Mouse (Mus musculus) forebrain, embryonic 14.5 days (tissue): ENCODE data around the gene Drd3. TPM values are rescaled to one million over a fixed set of nuclear protein-coding genes. Genes with fewer than 3 reads are reported as not detected.

Experiments used
- ATAC-seq: fragments of 200-750 bp; cut with Nextera tagmentation; 2 replicates; pipeline ENCODE4 v1.8.0; 2017; ENCODE audit warnings: mild to moderate bottlenecking, moderate library complexity
- DNase-seq: peaks from one replicate; pipeline ENCODE4 v3.0.0-alpha.2; 2015; ENCODE audit warnings: low spot score
- H3K27ac ChIP-seq: fragments of 300-500 bp; sonication (generic); 2 replicates; pipeline ENCODE4 v1.5.1; 2014; ENCODE audit warnings: low read depth, mild to moderate bottlenecking, control low read depth, low read length, moderate library complexity
- H3K27me3 ChIP-seq: fragments of 300-500 bp; sonication (generic); replicated peaks from 2 replicates; pipeline ENCODE4 v1.6.1; 2014; ENCODE audit warnings: low read length, control low read depth, mixed read lengths; ENCODE audit not compliant: control insufficient read depth, insufficient read depth
- H3K36me3 ChIP-seq: fragments of 300-500 bp; sonication (generic); 2 replicates; pipeline ENCODE4 v1.6.1; 2014; ENCODE audit warnings: low read length, control low read depth; ENCODE audit not compliant: control insufficient read depth, insufficient read depth
- H3K4me1 ChIP-seq: fragments of 300-500 bp; sonication (generic); 2 replicates; pipeline ENCODE4 v1.6.1; 2014; ENCODE audit warnings: antibody characterized with exemption, low read length, control low read depth; ENCODE audit not compliant: control insufficient read depth, insufficient read depth
- H3K4me2 ChIP-seq: fragments of 300-500 bp; sonication (generic); 2 replicates; pipeline ENCODE4 v1.6.1; 2014; ENCODE audit warnings: mild to moderate bottlenecking, control low read depth, low read length
- H3K4me3 ChIP-seq: fragments of 300-500 bp; sonication (generic); 2 replicates; pipeline ENCODE4 v1.5.1; 2014; ENCODE audit warnings: low read depth, low read length, control low read depth
- H3K9ac ChIP-seq: fragments of 300-500 bp; sonication (generic); 2 replicates; pipeline ENCODE4 v1.6.1; 2014; ENCODE audit warnings: mild to moderate bottlenecking, low read length, control low read depth, moderate library complexity
- H3K9me3 ChIP-seq: fragments of 300-500 bp; sonication (generic); replicated peaks from 2 replicates; pipeline ENCODE4 v1.6.1; 2016; ENCODE audit warnings: low read length, control low read depth, mixed read lengths; ENCODE audit not compliant: control insufficient read depth
- WGBS: fragments of 180-500 bp; shearing (Covaris S2); extraction: QIAGEN DNeasy Blood & Tissue Kit; methylation state at CpG from one replicate; pipeline ENCODE4 v1.1.7; 2014; 5-methylcytosine and 5-hydroxymethylcytosine counted together
- polyA plus RNA-seq: library from polyadenylated mRNA; unstranded; fragments of >200 nt; fragmentation: Nextera tagmentation; extraction: Ambion mirVana; gene quantifications from 2 replicates; pipeline ENCODE4 v1.2.1, GENCODE M21; 2014

Drd3 gene
- polyA plus RNA-seq, 1 experiment from 2014 or later: 0.13 TPM

DNA sequence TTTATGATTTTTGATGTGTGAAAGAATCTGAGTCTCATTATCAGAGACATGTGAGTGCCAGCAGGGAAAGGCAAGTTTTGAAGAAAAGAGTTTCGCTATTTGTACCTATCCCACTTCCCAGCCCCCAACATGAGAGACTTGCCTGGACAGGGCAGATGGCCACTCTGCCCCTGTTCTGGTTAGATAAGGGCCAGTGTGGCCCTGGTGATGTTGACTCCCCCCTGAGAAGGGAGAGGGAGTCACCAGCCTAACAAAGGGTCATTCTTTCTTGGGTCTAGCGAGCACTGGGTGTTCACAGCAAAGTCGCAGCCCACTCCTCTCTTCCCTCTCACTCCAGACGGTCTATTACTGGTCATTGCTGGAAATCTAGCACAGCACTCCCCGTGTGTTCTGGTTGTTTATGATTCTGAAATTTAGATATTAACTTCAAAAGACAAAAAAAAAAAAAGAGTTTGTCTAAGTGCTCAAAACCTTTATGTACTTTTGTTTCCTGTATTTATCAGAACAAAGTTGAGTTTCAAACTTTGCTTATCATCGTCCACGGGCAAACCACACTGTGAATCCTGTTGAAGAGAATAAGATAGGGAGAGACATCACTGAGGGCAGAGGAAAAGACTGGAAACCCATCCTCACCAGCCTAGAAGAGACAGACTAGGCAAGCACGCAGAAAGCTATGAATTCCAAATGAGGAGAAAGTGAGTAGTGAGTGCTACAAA lies 24.2 kb upstream of the Drd3 start:
- DNase-seq (no peak), ATAC-seq (no peak)
- Histone ChIP-seq H3K9me3 (no peaks in the 10 kb centered on the region), H3K27ac (no peak overlapping the region), H3K27me3 (no peaks in the 10 kb centered on the region), H3K9ac (no peak overlapping the region), H3K4me1 (no peaks in the 10 kb centered on the region), H3K4me3 (no peak overlapping the region), H3K4me2 (no peak overlapping the region), H3K36me3 (no peaks in the 10 kb centered on the region)
- WGBS: 87% methylated on average over 8 of the region's 8 CpGs

DNA sequence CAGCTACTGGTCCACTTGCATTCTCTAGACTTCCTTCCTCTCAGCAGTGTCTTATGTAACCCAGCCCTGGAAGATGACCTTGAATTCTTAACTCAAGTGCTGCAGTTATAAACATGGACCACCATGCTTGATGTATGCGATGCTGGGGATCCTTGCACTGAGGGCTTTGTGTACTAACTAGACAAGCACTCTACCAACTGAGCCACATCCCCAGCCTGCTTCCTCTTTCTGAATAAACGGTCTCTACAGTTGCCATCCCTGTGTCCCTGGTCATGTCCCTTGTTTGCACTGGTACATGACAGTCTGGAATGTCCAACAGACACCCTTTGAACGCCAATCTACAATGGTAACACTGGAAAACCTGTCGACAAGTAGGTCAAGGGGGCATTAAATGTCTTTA lies 23.5 kb upstream of the Drd3 start:
- H3K27me3 ChIP-seq: no peaks in the 10 kb centered on the region
- no peaks in the 10 kb centered on the region for H3K4me1 ChIP-seq
- no peaks in the 10 kb centered on the region for H3K9me3 ChIP-seq
- no peak overlapping the region for H3K9ac ChIP-seq
- no peak overlapping the region for H3K4me2 ChIP-seq
- WGBS: 90% methylated on average over 4 of the region's 4 CpGs
- no peak overlapping the region for H3K4me3 ChIP-seq
- DNase-seq (no peak), ATAC-seq (no peak)
- no peaks in the 10 kb centered on the region for H3K36me3 ChIP-seq
- no peak overlapping the region for H3K27ac ChIP-seq

DNA sequence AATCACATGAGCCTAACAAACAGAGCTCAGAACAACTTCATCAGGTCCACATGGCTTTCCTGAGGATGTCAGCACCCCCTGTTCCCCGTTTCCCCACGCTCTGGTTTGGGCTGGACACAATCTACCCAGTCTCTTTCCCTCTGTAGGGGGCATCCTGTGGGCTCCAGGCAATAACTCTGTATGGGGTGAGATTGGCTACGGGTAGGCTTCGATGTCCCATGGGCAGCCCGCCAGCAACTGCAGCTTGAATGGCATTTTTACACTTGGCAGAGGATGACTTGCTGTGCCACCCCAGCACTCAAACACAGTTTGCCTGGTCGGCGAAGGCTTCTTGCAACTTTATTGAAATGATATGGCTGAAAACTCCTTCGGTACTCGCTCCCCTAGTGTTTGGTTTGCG lies 21.3 kb upstream of the Drd3 start:
- H3K9ac ChIP-seq: no peak overlapping the region
- DNase-seq: peak; percentile 54
- H3K4me2 ChIP-seq: no peak overlapping the region
- no peak overlapping the region for H3K4me3 ChIP-seq
- no peaks in the 10 kb centered on the region for H3K27me3 ChIP-seq
- WGBS: 75% methylated on average over 10 of the region's 10 CpGs
- no peaks in the 10 kb centered on the region for H3K36me3 ChIP-seq
- no peak overlapping the region for H3K27ac ChIP-seq
- no peaks in the 10 kb centered on the region for H3K9me3 ChIP-seq
- H3K4me1 ChIP-seq: no peaks in the 10 kb centered on the region
- peak; percentile 60; the same call in 1 of the 2 replicates for ATAC-seq

DNA sequence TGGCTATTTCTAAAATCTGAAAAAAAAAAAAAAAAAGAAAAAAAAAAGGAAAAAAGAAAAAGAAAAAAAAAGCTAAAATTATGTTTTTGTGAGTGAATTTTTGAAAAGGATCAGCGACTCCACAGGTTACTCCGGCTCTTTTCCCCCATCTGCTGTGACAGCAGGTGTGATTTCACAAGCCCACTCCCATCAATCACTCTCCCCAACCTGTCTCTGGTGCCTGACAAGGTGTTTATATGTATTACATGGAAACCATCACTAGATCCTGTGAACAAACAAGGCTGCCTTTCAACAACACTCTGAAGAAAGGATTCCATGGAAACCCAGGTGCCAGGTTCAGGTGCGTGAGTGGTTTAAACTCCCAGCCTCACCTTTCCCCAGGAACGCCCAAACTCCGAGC lies 20.9 kb upstream of the Drd3 start:
- WGBS: 84% methylated on average over 5 of the region's 5 CpGs
- Histone ChIP-seq H3K4me1 (no peaks in the 10 kb centered on the region), H3K9ac (no peak overlapping the region), H3K27ac (no peak overlapping the region), H3K9me3 (no peaks in the 10 kb centered on the region), H3K4me2 (no peak overlapping the region), H3K27me3 (no peaks in the 10 kb centered on the region), H3K36me3 (no peaks in the 10 kb centered on the region), H3K4me3 (no peak overlapping the region)
- DNase-seq: no peak
- no peak for ATAC-seq

DNA sequence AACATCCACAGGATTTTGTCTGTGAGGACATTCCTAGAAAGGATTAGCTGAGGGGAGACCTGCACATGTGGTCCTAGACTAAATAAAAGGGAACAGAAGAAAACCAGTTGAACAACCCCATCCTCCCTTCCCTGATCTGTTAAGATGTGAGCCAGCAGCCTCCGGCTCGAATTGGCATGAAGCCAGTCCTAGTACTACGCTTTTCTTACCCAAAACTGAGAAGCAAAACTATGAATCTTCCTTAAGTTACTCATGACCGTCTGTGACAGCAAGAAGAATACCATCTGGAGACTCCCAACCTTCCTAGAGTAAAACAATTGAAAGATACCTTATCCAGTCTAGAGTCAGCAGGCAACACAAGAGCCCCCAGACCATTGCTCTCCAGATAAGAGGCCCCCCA lies 15.9 kb upstream of the Drd3 start:
- H3K4me2 ChIP-seq: no peak overlapping the region
- H3K27me3 ChIP-seq: no peaks in the 10 kb centered on the region
- DNase-seq (no peak), ATAC-seq (no peak)
- WGBS: 77% methylated on average over 4 of the region's 4 CpGs
- no peaks in the 10 kb centered on the region for H3K36me3 ChIP-seq
- no peak overlapping the region for H3K27ac ChIP-seq
- H3K4me3 ChIP-seq: no peak overlapping the region
- no peaks in the 10 kb centered on the region for H3K9me3 ChIP-seq
- no peaks in the 10 kb centered on the region for H3K4me1 ChIP-seq
- no peak overlapping the region for H3K9ac ChIP-seq

DNA sequence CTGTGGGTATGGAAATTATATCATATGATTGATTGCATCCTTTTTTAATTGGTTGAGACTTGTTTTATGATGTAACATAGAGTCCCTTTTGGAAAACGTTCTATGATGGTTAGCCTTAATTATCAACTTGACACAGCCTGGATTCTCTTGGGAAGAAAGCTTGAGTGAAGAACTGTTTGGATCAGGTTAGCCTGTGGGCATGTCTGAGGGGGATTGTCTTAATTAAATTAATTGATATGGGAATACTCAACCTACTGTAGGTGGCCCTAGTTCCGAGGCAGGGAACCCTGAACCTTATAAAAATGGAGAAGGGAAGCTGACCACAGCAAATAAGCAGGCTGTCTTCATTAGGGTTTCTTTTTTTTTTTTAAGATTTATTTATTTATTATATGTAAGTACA lies 12.9 kb upstream of the Drd3 start:
- Histone ChIP-seq H3K9me3 (no peaks in the 10 kb centered on the region), H3K27me3 (no peaks in the 10 kb centered on the region), H3K9ac (no peak overlapping the region), H3K4me2 (no peak overlapping the region), H3K4me3 (no peak overlapping the region), H3K4me1 (no peaks in the 10 kb centered on the region), H3K36me3 (no peaks in the 10 kb centered on the region), H3K27ac (no peak overlapping the region)
- DNase-seq: no peak
- ATAC-seq: no peak
- 72% methylated on average over 2 of the region's 2 CpGs for WGBS

DNA sequence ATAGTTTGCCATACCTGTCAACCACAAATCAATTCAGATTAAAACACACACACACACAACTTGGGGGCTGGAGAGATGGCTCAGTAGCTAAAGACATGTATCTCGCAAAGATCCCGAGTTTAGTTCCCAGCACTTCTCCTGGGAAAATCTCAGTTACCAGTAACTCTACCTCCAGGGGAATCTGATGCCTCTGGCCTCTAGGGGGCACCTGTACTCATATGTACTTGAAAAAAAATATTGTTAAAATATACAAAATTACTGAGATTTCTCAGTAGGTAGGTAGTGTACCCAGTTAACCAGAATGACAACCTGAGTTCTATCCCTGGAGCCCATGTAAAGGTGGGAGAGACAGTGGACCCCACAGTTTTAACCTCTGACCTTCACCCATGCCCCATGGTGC lies 5.4 kb upstream of the Drd3 start:
- Histone ChIP-seq H3K4me2 (no peak overlapping the region), H3K4me1 (no peaks in the 10 kb centered on the region), H3K27ac (no peak overlapping the region), H3K27me3 (no peaks in the 10 kb centered on the region), H3K9me3 (no peaks in the 10 kb centered on the region), H3K9ac (no peak overlapping the region), H3K4me3 (no peak overlapping the region), H3K36me3 (no peaks in the 10 kb centered on the region)
- WGBS: 93% methylated on average over 2 of the region's 2 CpGs
- no peak for ATAC-seq
- DNase-seq: no peak

DNA sequence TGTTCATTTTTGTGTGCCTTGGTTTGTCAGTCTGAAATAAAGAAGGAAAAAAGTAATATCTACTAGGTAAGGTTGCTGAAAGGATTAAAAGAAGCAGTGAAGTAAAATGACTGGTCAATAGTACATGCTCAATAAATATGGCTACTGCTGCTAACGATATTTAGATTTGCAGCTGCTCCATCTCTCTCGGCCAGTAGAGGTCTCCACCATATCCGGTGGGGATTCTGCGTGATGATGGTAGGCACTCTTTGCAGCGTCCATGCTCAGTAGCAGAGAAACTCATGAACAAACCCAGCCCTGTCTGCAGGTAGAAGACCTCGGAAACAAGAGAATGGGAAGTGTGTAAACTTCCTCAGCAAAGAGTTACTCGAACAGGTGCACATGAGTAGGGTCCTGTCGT lies 926 bp upstream of the Drd3 start:
- DNase-seq: no peak
- H3K9ac ChIP-seq: no peak overlapping the region
- 85% methylated on average over 8 of the region's 8 CpGs for WGBS

DNA sequence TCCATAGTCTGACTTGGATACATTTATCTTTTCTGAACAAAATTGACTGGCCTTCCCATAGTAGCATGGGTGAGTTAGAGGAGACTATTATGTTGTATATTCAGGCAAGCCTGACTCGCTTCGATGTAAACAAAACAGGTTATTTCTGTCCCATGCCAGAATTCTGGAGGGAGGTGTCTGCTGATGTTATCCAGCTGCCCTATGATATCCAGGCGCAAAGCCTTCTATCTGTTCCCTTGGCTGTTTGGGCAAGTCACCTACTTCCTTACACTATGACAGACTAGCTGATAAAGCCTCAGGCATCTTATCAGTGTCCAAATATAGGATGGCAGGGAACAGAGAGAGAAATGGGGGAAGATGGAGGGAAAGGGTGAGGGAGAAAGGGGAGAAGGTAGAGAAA lies 18.5 kb downstream of the Drd3 start:
- Histone ChIP-seq H3K9me3 (no peaks in the 10 kb centered on the region), H3K36me3 (no peaks in the 10 kb centered on the region), H3K9ac (no peak overlapping the region), H3K27ac (no peak overlapping the region), H3K4me2 (no peak overlapping the region), H3K4me1 (no peaks in the 10 kb centered on the region), H3K27me3 (no peaks in the 10 kb centered on the region), H3K4me3 (no peak overlapping the region)
- no peak for DNase-seq
- ATAC-seq: no peak
- WGBS: 95% methylated on average over 3 of the region's 3 CpGs

More for the DNA sequence above, 926 bp upstream of the Drd3 start:
- Histone ChIP-seq H3K4me1 (no peaks in the 10 kb centered on the region), H3K9me3 (no peaks in the 10 kb centered on the region), H3K27me3 (no peaks in the 10 kb centered on the region), H3K4me3 (no peak overlapping the region), H3K36me3 (no peaks in the 10 kb centered on the region), H3K27ac (no peak overlapping the region), H3K4me2 (no peak overlapping the region)
- no peak for ATAC-seq
